Mouse (Mus musculus) stomach, postnatal 0 days (tissue): ENCODE measurements at regions not wholly inside any gene's neighbourhood (a gene's known extent, or its start where the extent isn't known, plus 50 kb on each side); places are given as distances from the start of the nearest gene placed in this dataset.
A peak's percentile ranks its signal among the peaks of the same experiment; 100 is the strongest.

Experiments used
- ATAC-seq: fragments of 200-750 bp; cut with Nextera tagmentation; 2 replicates; pipeline ENCODE4 v1.8.0; 2017; ENCODE audit not compliant: low FRiP score, low TSS enrichment
- DNase-seq: peaks from one replicate; pipeline ENCODE4 v3.0.0-alpha.2; 2016; ENCODE audit warnings: low spot score
- H3K27ac ChIP-seq: fragments of 300-500 bp; sonication (generic); replicated peaks from 2 replicates; pipeline ENCODE4 v1.5.1; 2014; ENCODE audit warnings: mild to moderate bottlenecking, control low read depth
- H3K27me3 ChIP-seq: fragments of 300-500 bp; sonication (generic); 2 replicates; pipeline ENCODE4 v1.6.1; 2014; ENCODE audit warnings: low read length; ENCODE audit not compliant: control insufficient read depth, insufficient read depth
- H3K36me3 ChIP-seq: fragments of 300-500 bp; sonication (generic); 2 replicates; pipeline ENCODE4 v1.6.1; 2014; ENCODE audit warnings: low read length, mixed read lengths; ENCODE audit not compliant: control insufficient read depth, insufficient read depth
- H3K4me1 ChIP-seq: fragments of 300-500 bp; sonication (generic); replicated peaks from 2 replicates; pipeline ENCODE4 v1.6.1; 2014; ENCODE audit warnings: antibody characterized with exemption; ENCODE audit not compliant: control insufficient read depth, insufficient read depth
- H3K4me2 ChIP-seq: fragments of 300-500 bp; sonication (generic); replicated peaks from 2 replicates; pipeline ENCODE4 v1.6.1; 2014; ENCODE audit warnings: low read depth, mild to moderate bottlenecking, control low read depth, moderate library complexity
- H3K4me3 ChIP-seq: fragments of 300-500 bp; sonication (generic); 2 replicates; pipeline ENCODE4 v1.5.1; 2014; ENCODE audit warnings: low read depth, low read length, control low read depth
- H3K9ac ChIP-seq: fragments of 300-500 bp; sonication (generic); 2 replicates; pipeline ENCODE4 v1.6.1; 2014; ENCODE audit warnings: mild to moderate bottlenecking, low read length, control low read depth, mixed read lengths
- H3K9me3 ChIP-seq: fragments of 300-500 bp; sonication (generic); 2 replicates; pipeline ENCODE4 v1.6.1; 2016; ENCODE audit warnings: low read length; ENCODE audit not compliant: control insufficient read depth
- CTCF ChIP-seq: IDR thresholded peaks from 2 replicates; pipeline ENCODE4 v1.5.1; 2016; ENCODE audit warnings: antibody characterized with exemption, low read depth, mild to moderate bottlenecking, moderate library complexity
- EP300 ChIP-seq: optimal IDR thresholded peaks from 2 replicates; pipeline ENCODE3; 2016; ENCODE audit warnings: antibody characterized with exemption
- WGBS: fragments of 180-500 bp; shearing (Covaris S2); extraction: QIAGEN DNeasy Blood & Tissue Kit; methylation state at CpG from one replicate; pipeline ENCODE4 v1.1.7; 2014; 5-methylcytosine and 5-hydroxymethylcytosine counted together

DNA sequence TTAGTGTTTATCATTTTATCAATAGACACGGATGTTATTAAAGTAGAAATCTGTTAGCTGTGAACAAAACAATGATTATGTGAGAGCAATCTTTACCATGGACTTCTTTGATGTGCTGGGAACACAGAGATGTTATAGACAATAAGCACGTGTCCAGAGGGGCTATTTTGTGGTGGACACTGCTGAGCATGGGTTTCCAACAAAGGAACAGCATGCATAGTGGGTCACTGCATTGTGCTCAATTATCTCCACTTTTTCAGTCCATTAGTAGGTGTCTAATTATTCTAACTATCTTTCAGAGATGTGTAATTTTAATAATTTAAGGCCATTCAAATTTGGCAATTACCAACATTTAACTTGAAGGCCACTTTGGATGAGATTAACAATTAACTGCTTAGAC, 409.6 kb upstream of the Fam98a start:
- no peaks in the 10 kb centered on the region for H3K27me3 ChIP-seq
- H3K4me2 ChIP-seq, result no peak overlapping the region
- no peak for TF ChIP-seq CTCF
- TF ChIP-seq EP300, result no peak
- no peaks in the 10 kb centered on the region for H3K9me3 ChIP-seq
- 67% methylated on average over 2 of the region's 2 CpGs for WGBS
- H3K36me3 ChIP-seq, result no peaks in the 10 kb centered on the region
- H3K9ac ChIP-seq, result no peak overlapping the region
- H3K4me3 ChIP-seq, result no peak overlapping the region
- DNase-seq (no peak), ATAC-seq (no peak)
- H3K27ac ChIP-seq, result no peak overlapping the region
- H3K4me1 ChIP-seq, result no peaks in the 10 kb centered on the region

DNA sequence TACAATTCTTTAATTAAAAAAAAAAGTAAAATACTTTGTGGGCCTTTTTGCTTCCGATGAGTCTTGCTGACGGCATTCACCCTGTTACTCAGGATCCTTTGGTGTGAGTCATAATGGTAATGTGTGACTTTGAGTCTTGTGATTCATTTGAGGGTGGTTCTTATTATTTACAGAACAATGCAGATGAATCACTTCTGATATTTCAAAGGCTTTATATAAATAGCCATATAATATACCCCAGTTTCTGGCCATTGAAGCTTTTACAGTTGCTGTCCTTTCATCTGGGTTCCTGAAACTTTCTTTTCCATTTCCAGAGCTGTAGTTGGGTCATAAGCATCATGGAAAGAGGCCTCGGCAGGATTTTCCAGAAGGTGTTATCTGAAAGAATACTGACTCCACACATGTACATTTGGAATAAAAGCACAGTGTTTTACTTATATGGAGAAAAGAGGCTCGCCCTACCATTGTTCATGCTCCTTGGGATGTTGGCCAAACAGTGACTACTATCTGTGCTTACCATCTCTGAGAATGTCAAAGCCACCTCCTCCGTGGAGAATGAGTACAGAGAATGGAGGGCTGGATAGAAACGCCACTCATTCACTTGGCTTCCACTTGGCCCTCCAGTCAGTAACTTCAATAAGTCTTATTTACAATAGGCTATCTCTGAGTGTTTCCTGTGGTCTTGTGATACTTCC, 385.1 kb upstream of the Fam98a start:
- Histone ChIP-seq H3K9me3 (no peaks in the 10 kb centered on the region), H3K4me2 (no peak overlapping the region), H3K4me1 (no peaks in the 10 kb centered on the region), H3K27me3 (no peaks in the 10 kb centered on the region), H3K27ac (no peak overlapping the region), H3K36me3 (no peaks in the 10 kb centered on the region), H3K9ac (no peak overlapping the region), H3K4me3 (no peak overlapping the region)
- no peak for DNase-seq
- no peak for ATAC-seq
- 63% methylated on average over 6 of the region's 6 CpGs for WGBS
- TF ChIP-seq CTCF, result no peak

DNA sequence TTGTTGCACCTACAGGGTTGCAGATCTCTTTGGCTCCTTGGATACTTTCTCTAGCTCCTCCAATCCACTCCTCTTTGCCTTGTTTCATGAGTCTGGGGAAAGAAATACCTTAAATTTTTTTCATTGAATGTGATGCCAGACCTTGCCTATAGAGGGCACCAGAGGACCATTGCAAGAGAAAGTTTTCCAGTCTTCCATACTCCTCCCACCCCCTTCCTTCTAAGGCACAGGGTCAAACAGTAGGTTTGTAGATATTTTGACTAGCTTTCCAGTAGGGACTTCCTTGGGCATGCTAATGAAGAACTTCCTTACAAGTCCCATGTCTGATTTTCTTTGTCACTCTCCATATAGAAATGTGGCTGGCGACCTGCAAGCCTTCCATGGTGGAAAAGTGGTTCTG, 379.3 kb upstream of the Fam98a start:
- no peaks in the 10 kb centered on the region for H3K4me1 ChIP-seq
- no peaks in the 10 kb centered on the region for H3K36me3 ChIP-seq
- H3K4me3 ChIP-seq, result no peak overlapping the region
- TF ChIP-seq EP300 (no peak), CTCF (peak; percentile 85)
- WGBS, result 76% methylated on average over 1 of the region's 1 CpGs
- H3K4me2 ChIP-seq, result no peak overlapping the region
- H3K27me3 ChIP-seq, result no peaks in the 10 kb centered on the region
- ATAC-seq (no peak), DNase-seq (peak; percentile 13)
- no peaks in the 10 kb centered on the region for H3K9me3 ChIP-seq
- H3K27ac ChIP-seq, result no peak overlapping the region
- H3K9ac ChIP-seq, result no peak overlapping the region

DNA sequence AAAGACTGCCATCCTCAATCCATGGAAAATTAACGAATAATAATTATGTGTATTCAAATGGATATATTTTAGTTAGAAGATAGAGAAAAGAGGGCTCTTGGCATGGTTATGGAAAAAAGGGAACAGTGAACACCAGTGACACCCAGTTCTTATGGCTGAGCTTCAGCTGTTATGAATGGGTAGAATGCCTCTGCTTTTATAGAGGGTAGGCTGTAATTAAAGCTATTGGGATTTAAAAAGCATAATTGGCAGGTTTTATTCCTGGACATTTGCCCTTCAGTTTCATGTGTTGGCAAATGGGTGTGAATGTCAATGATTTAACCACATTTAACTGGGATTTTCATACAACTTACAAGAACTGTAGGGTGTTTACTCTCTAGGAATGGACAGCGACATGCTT, 368.5 kb upstream of the Fam98a start:
- ATAC-seq (no peak), DNase-seq (no peak)
- Histone ChIP-seq H3K4me1 (no peaks in the 10 kb centered on the region), H3K27ac (no peak overlapping the region), H3K4me3 (no peak overlapping the region), H3K9me3 (no peaks in the 10 kb centered on the region), H3K27me3 (no peaks in the 10 kb centered on the region), H3K9ac (no peak overlapping the region), H3K4me2 (no peak overlapping the region), H3K36me3 (no peaks in the 10 kb centered on the region)
- TF ChIP-seq CTCF (no peak), EP300 (no peak)
- WGBS, result 81% methylated on average over 2 of the region's 2 CpGs

DNA sequence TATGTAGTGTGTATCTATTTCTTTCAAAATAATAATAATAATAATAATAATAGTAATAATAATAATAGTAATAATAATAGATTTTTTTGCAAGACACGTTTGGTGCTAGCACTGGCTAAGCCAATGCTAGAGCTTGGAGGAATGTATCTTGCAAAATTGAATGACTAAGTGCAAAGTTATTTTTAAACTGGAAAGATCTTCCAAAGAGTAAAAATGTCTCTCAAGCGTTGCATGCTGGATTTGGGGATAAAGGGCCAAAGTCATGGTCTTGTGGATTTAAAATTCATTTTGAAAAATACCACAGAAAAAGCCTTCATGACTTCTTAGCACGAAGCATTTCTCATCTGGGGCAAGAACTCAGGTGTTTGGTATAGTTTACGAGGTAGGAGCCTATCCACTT, 365.3 kb upstream of the Fam98a start:
- no peak for ATAC-seq
- no peaks in the 10 kb centered on the region for H3K9me3 ChIP-seq
- no peaks in the 10 kb centered on the region for H3K27me3 ChIP-seq
- H3K4me1 ChIP-seq, result no peaks in the 10 kb centered on the region
- H3K36me3 ChIP-seq, result no peaks in the 10 kb centered on the region
- H3K27ac ChIP-seq, result no peak overlapping the region
- H3K4me3 ChIP-seq, result no peak overlapping the region
- no peak for TF ChIP-seq CTCF
- no peak for TF ChIP-seq EP300
- no peak overlapping the region for H3K9ac ChIP-seq
- H3K4me2 ChIP-seq, result no peak overlapping the region
- WGBS, result 71% methylated on average over 4 of the region's 4 CpGs
- DNase-seq, result no peak

DNA sequence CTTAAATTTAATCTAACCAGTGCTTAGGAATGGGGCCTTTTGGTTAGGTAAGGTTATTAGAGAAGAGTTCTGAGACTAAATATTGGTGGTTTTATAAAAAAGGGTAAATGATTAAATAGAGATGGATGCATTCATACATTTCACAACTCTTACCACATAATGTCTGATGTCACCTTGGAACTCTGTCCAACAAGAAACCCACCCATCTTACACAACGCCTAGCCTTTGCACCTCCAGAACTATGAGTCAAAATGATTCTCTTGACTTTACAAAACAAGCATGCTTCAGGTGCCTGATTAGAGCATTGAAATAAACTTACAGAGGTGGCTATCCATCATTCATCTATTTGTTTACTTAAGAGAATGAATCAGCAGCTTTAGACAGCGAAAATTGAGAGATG, 364.8 kb upstream of the Fam98a start:
- H3K27ac ChIP-seq, result no peak overlapping the region
- no peaks in the 10 kb centered on the region for H3K4me1 ChIP-seq
- H3K4me2 ChIP-seq, result no peak overlapping the region
- DNase-seq (no peak), ATAC-seq (no peak)
- TF ChIP-seq EP300 (no peak), CTCF (no peak)
- WGBS, result 43% methylated on average over 2 of the region's 2 CpGs
- H3K36me3 ChIP-seq, result no peaks in the 10 kb centered on the region
- no peak overlapping the region for H3K4me3 ChIP-seq
- no peaks in the 10 kb centered on the region for H3K9me3 ChIP-seq
- H3K27me3 ChIP-seq, result no peaks in the 10 kb centered on the region
- H3K9ac ChIP-seq, result no peak overlapping the region
